Mouse (Mus musculus) left cerebral cortex, postnatal 10 days (tissue): ENCODE results near the gene Papss1. TPM values are rescaled to one million over a fixed set of nuclear protein-coding genes. Genes with fewer than 3 reads are reported as not detected.
A peak's percentile ranks its signal among the peaks of the same experiment; 100 is the strongest.

Experiments
- DNase-seq, 2 experiments: peaks; one replicate each; pipeline ENCODE4 v3.0.0; 2021 to 2022; ENCODE audit warnings: low spot score in 2 of 2, mixed read lengths in 1 of 2; ENCODE audit errors: extremely low spot score in 1 of 2
- intact Hi-C: fragments of 180-260 bp; cut with DNase I; formaldehyde crosslinking; loops from one replicate; pipeline ENCODE4 v1.15.1; 2025
- total RNA-seq, 2 experiments: library from RNA; stranded (reverse); gene quantifications; 2 replicates each; pipeline ENCODE4 v1.2.3; 2021

Papss1 gene
- total RNA-seq, 2 experiments from 2014 or later = 78.2 to 80.4 TPM

- DNase-seq = no peak
- intact Hi-C loops = no loop called here
Measured at GRCm38 (mm10) chr3:131573555-131573954, 9.0 kb downstream of the Papss1 start.

- DNase-seq = no peak
- intact Hi-C loops = no loop called here
Measured at GRCm38 (mm10) chr3:131578434-131579104, 14.0 kb downstream of the Papss1 start.

DNA sequence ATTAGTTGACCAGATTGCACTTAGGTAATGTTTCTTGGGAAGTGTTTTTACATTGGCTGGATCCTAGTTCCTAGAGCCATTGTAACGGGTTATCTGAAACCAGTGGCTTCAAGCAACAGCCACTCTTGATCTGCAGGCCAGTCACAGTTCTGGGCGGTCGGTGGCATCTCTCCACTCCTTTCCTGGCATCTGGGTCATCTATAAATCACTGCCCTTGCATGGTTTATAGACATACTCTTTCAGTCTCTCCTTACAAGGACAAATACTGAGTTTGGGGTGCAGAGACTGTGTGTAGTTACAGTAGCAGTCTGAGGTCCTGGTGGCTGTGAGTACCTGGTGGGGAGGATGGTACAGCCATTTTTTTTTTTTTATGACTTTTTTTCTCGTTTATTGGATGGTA, 15.5 kb downstream of the Papss1 start:
- no peak for DNase-seq
- intact Hi-C loops = loop anchor here (10.0 kb wide), 1 partner anchor 1095 kb away; no protein-coding TSS in a partner anchor

DNA sequence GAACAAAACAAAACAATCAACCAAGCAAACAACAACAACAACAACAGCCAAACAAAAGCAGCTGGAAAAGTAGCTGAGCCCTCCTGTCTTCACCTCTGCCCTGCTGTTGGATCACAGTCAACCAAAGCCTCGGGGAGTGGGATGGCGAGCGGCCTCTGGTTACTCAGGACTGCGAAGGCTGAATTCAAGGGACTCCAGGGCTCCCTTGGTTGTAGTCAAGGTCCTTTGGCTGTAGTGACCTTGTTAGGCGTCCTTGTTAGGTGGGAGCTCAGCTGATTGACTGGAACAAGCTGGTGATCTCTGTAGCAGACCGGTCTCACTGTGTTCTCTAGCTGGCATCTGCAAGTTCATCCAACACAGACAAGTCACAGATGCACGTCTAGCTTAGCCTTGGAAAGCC, 16.5 kb downstream of the Papss1 start:
- intact Hi-C loops = loop anchor here (10.0 kb wide), 1 partner anchor 1094 kb away; no protein-coding TSS in a partner anchor
- no peak for DNase-seq

DNA sequence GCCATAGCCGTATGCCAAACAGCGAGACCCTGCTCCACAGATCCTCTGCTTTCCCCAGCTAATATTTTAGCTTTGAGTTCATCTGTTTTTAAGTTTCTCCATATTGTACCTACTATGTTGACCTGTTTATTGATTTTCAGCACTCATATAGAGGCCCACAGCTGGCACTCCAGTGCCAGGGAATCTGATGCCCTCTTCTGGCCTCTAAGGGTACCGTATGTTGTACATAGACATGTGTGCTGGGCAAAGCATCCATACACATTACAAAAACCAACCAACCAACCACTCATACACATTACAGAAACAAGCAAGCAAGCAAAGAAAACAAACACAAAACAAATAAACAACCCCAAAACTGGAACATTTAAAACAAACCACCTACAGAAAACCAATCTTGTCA, 22.2 kb downstream of the Papss1 start:
- intact Hi-C loops = loop anchor here (10.0 kb wide), 1 partner anchor 1088 kb away; no protein-coding TSS in a partner anchor
- DNase-seq = no peak

GRCm38 (mm10) chr3:131587959-131588358, 23.4 kb downstream of the Papss1 start:
- no peak for DNase-seq

DNA sequence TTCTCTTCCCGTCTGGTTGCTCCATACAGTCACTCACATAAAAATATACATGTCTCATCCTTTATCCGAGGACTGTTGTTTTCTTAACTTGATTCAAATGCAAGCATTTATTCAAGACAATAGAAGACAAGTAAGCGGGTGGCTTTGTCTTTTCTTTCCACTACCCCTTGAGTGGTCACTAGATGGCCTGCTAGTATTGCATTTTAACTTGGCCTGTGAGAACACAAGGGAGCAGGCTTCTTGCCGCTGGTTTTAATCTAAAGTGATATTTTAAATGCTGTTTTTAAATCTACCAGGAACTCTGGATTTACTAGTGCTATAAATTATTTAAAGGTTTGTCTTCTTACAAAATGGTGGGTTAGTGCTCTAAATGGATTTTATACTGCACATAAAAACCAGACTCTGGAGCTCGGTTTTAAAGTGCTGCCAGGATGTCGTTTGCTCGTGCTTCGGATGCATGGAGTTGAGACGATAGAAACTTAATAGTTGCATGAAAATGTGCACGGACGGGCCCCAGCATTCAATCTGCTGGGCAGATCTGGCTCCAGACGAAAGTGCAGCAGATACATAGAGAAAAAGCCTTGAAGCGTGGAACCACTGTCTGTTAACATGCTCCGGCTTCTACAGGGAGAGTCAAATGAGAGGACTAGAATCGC, 28.7 kb downstream of the Papss1 start:
- intact Hi-C loops = loop anchor here (10.0 kb wide), 1 partner anchor 492 kb away; the partner anchor contains the start of gene Dkk2

More at GRCm38 (mm10) chr3:131587959-131588358, 23.4 kb downstream of the Papss1 start:
- intact Hi-C loops = loop anchor here (10.0 kb wide), 1 partner anchor 1087 kb away; no protein-coding TSS in a partner anchor

DNA sequence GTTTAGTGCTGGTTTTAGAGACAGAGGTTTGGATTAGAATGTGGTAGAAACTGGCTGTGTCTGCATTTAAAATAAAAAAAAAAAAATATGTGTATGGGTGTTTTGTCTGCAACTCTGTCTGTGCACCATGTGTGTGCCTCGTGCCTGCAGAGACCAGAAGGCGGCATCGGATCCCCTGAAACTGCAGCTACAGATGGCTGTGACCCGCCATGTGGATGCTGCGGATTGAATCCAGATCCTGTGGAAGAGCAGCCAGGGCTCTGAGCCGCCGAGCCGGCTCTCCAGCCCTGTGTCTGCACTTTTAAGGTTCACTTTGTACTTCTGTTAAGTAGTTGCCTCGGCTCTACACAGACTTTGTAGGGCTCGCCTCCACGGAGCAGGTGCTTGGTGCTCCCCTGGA, 29.8 kb downstream of the Papss1 start:
- no peak for DNase-seq

More for the DNA sequence above, 28.7 kb downstream of the Papss1 start:
- DNase-seq = peak in 1 of 2 experiments; percentile 17

DNA sequence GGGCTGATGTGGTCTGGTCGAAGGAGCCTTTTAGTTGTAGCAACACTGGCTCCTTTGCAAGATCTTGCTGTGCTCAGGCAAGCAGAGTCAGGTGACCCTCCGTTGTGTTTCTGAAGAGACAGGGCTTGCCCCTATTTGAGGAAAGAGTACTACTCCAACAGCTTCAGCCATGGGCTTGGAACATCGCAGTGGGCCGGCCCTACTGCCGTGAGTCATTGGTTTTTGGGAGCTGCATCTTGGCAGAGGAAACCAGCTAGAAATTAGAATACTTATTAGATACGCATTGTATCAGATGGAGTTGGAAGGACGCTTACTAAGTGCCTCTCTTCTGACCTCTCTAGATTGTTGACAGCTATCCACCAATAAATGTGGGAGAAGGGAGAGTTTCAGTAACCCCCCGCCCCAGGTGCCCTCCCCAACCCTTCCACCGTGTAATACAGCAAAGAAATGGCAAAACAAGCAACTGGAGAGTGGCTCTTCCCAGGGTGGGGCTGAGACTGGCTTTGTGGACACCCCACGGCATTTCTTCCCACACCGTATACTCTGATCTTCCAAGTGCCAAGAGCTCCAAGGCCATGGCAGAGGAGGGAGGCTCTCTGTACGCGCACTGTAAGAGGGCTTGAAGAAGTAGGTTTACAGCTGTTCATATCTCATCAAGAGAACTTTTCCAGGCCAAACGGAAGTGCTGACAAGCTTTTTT, 31.1 kb downstream of the Papss1 start:
- intact Hi-C loops = loop anchor here (10.0 kb wide), 1 partner anchor 489 kb away; the partner anchor contains the start of gene Dkk2
- DNase-seq = no peak

More for the DNA sequence above, 29.8 kb downstream of the Papss1 start:
- intact Hi-C loops = loop anchor here (10.0 kb wide), 1 partner anchor 490 kb away; the partner anchor contains the start of gene Dkk2

- intact Hi-C loops = no loop called here
- DNase-seq = no peak
Measured at GRCm38 (mm10) chr3:131600726-131601125, 36.2 kb downstream of the Papss1 start.

DNA sequence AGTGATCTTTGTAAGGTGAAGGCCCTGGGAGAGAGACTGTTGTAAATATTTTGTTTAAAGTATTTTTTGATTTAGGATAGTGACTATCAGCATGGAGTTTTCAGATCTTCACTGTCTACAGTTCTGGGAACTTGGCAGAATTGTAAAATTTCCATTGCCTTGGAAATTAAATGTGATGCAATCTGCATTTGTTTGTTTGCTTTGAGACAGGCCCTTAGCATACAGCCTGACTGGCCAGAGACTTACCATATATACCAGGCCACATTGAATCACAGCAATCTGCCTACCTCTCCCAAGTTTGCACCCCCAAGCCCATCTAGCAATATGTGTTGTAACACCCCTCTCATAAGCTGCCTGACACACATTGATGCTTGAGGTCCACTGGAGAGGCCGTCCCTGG, 36.8 kb downstream of the Papss1 start:
- intact Hi-C loops = no loop called here
- DNase-seq = no peak

DNA sequence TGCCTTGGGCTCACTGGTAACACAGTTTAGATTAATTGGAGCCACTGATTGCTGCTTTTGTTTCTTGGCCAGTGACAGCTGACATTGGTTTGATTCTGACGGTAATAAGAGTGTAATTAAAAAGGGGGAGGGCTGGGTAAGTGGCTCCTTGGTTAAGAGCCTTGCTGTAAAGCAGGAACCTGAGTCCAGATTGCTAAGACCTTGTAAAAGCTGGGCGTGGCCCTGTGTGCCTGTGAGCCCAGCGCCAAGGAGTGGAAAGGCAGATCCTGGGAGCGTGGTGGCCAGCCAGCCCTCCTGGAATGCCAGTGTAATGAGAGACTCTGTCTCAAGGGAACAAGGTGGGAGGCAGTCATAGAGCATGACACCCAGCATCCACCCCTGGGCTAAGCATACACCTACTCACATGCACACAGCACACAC, 38.4 kb downstream of the Papss1 start:
- DNase-seq = no peak
- intact Hi-C loops = no loop called here

DNA sequence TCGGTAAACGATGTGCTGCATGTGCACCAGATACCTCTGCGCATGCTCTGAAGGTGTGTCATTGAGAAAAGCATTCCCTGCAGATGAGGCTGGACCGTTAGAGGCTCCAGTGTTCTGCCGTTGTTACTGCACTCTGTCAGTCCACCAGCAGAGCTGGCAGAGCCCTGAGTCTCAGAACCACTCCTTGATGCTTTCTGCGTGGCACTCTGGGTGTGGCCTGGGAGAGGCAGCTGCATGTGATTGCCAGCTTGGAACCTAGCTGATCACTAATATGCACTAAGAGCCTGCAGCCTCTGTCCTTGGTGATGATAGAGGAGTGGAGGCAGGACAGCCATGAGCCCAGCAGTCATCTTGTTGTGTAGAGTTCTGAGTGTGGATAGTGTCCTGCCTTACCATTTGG, 43.5 kb downstream of the Papss1 start:
- intact Hi-C loops = no loop called here
- no peak for DNase-seq

DNA sequence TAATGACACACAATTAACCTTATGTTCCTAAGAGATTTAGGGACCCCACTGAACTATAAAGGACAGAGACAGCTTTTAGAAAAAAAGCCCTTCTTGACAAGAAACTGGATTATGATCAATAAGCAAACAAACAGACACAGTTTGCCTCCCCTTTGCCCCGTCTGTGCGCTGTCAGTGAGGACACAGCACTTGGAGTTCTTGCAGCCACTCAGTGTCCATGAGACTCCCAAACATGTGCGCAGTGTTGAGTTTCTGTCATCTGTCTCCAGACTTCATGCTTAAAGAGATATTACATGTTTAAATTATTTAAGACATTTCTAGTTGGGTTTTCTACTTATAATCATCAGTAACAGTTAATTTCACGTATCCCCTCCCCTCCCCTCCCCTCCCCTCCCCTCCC, 45.1 kb downstream of the Papss1 start:
- DNase-seq = no peak
- intact Hi-C loops = no loop called here

- no peak for DNase-seq
- intact Hi-C loops = no loop called here
Measured at GRCm38 (mm10) chr3:131610595-131610994, 46.0 kb downstream of the Papss1 start.

GRCm38 (mm10) chr3:131612847-131613246, 48.3 kb downstream of the Papss1 start:
- intact Hi-C loops = no loop called here

GRCm38 (mm10) chr3:131614056-131614455, 49.5 kb downstream of the Papss1 start:
- intact Hi-C loops = no loop called here
- no peak for DNase-seq

More at GRCm38 (mm10) chr3:131612847-131613246, 48.3 kb downstream of the Papss1 start:
- no peak for DNase-seq

DNA sequence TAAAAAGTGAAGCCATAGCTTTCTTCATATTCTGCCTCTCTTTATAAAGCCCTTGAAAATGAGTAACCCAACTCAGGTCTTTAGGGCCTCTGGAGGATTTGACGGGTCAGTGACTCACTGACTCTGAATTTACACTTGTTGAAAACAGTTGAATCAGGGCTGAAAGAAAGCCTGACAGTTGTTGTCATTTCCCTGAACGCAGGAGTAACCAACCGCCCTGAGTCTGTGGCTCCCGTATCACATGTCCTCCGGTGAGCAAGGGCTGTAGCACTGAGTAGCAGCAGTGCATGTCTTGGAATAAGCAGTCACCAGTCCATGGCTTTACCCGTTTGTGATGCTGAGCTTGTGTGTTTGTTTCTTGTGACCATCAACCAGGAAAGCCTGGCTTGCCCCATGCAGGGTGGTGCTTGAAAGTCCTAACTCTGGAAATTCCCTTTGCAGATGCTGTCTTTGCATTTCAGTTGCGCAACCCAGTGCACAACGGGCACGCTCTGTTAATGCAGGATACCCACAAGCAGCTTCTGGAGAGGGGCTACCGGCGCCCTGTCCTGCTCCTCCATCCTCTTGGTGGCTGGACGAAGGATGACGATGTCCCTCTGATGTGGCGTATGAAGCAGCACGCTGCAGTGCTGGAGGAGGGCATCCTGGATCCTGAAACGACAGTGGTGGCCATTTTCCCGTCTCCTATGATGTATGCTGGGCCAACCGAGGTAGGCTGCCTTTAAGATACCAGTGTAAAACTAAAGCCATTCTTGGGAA, 54.2 kb downstream of the Papss1 start:
- no peak for DNase-seq
- intact Hi-C loops = no loop called here

- no peak for DNase-seq
- intact Hi-C loops = no loop called here
Measured at GRCm38 (mm10) chr3:131623208-131623607, 58.6 kb downstream of the Papss1 start.
